Mouse (Mus musculus): ENCODE measurements around the gene Arhgef12.

DNA sequence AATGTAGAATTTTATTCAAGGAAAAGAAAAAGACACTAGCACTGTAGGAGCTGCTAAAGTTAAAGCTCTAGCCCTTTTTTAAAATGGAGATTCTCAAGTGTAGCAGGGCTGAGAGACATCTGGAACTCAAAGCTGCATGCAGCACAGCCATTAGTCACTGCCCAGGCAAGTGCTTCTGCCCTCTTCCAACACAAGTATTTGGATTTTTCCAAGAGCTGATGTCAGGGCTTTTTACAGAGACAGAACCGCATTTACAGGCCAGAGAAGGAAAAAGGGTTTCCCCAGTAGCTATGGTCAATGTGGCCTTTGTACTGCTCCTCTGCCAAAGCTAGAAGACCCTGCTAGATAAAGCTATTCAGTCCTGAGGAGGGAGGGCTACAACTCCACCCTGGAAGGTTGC, 45.5 kb downstream of the Arhgef12 start:
- no peak for TF ChIP-seq CTCF (IDR thresholded peaks at IDR 0.05; ENCODE audit: low read depth)
- no peak for TF ChIP-seq EP300 (optimal IDR thresholded peaks at IDR 0.05)
